8 mouse cellular contexts compared by ENCODE assay signal in the genomic region with DNA sequence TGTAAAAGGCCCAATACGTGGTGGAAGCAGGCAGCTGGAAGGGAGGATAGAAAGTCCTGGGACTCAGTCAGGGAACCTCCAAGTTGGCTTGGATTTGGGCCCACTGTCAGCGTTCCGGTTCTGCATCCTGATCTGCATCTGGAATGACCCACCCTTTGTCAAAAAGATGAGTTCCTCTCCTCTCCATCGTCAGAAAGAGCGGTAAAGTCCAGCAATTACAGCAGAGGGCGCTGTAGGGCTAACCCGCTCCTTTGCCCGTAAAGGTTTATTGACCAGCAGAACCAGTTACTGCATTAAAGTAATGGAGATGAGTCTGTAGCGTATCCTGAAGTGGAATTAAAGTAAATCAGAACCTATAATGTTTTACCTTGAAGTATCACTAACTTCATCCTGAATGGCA. TPM values are rescaled to one million over a fixed set of nuclear protein-coding genes. Genes with fewer than 3 reads are reported as not detected.
DNase-seq lines count a peak whose midpoint lies in the region; ATAC-seq and TF ChIP-seq lines count a peak whose summit lies in the region.

No protein-coding gene starts in this region.

- no peaks in the 10 kb centered on the region for H3K9me3 ChIP-seq in midbrain, embryonic 10.5 days (replicated peaks)
- no peaks in the 10 kb centered on the region for H3K9me3 ChIP-seq in midbrain, embryonic 15.5 days
- no peaks in the 10 kb centered on the region for H3K9me3 ChIP-seq in liver, embryonic 14.5 days (ENCODE audit: control insufficient read depth, low read length)

- WGBS in midbrain, embryonic 10.5 days, result 13% methylated on average over 9 of the region's 9 CpGs
- whole genome bisulfite sequencing in midbrain, embryonic 15.5 days, result 11% methylated on average over 9 of the region's 9 CpGs
- WGBS in liver, embryonic 14.5 days (ENCODE audit: insufficient replicate concordance), result 8% methylated on average over 9 of the region's 9 CpGs

- H3K27ac ChIP-seq in midbrain, embryonic 10.5 days (replicated peaks), result no peak overlapping the region
- no peak overlapping the region for H3K27ac ChIP-seq in midbrain, embryonic 15.5 days
- no peak overlapping the region for H3K27ac ChIP-seq in liver, embryonic 14.5 days

- no peaks in the 10 kb centered on the region for H3K36me3 ChIP-seq in midbrain, embryonic 10.5 days
- H3K36me3 ChIP-seq in midbrain, embryonic 15.5 days (replicated peaks), result no peaks in the 10 kb centered on the region
- H3K36me3 ChIP-seq in liver, embryonic 14.5 days (replicated peaks; ENCODE audit: control insufficient read depth, insufficient read depth, low read depth), result no peaks in the 10 kb centered on the region

- intact Hi-C loops in gastrocnemius, postnatal 14 days (cut with DNase I; ENCODE audit: low total_unique reads), result no loop called here

- no peaks in the 10 kb centered on the region for H3K4me1 ChIP-seq in midbrain, embryonic 10.5 days
- no peaks in the 10 kb centered on the region for H3K4me1 ChIP-seq in midbrain, embryonic 15.5 days
- no peaks in the 10 kb centered on the region for H3K4me1 ChIP-seq in liver, embryonic 14.5 days (replicated peaks; ENCODE audit: control insufficient read depth in 2 of 2, insufficient read depth in 2 of 2, low read length in 1 of 2)

- H3K4me3 ChIP-seq in midbrain, embryonic 10.5 days, result no peak overlapping the region
- no peak overlapping the region for H3K4me3 ChIP-seq in midbrain, embryonic 15.5 days
- H3K4me3 ChIP-seq in liver, embryonic 14.5 days (ENCODE audit: insufficient read depth in 1 of 2, low read depth in 2 of 2, low read length in 2 of 2), result no peak overlapping the region

- TF ChIP-seq CTCF in brain, embryonic 14.5 days (IDR thresholded peaks at IDR 0.05; ENCODE audit: borderline replicate concordance, extremely low read depth, insufficient read depth, insufficient read length), result peak; percentile 76; the same call in 1 of the 2 replicates
- TF ChIP-seq CTCF in liver, embryonic 14.5 days (IDR thresholded peaks at IDR 0.05; ENCODE audit: low read depth), result peak; percentile 72

- no peak for ATAC-seq in midbrain, embryonic 15.5 days (replicated peaks)
- no peak for ATAC-seq in liver, embryonic 14.5 days (ENCODE audit: insufficient read depth)

- H3K9ac ChIP-seq in midbrain, embryonic 15.5 days, result no peak overlapping the region
- no peak overlapping the region for H3K9ac ChIP-seq in liver, embryonic 14.5 days (replicated peaks)

- peaks cover 4% of the 10 kb centered on the region for H3K27me3 ChIP-seq in midbrain, embryonic 10.5 days (ENCODE audit: low read depth, poor library complexity, severe bottlenecking)
- no peaks in the 10 kb centered on the region for H3K27me3 ChIP-seq in midbrain, embryonic 15.5 days (replicated peaks)
- H3K27me3 ChIP-seq in liver, embryonic 14.5 days (ENCODE audit: control insufficient read depth, insufficient read depth, low read length), result peaks cover 4% of the 10 kb centered on the region

- peak; percentile 29 to 83 for DNase-seq in adrenal gland, adult (ENCODE audit: inconsistent age in 2 of 2, low spot score in 1 of 2)
- DNase-seq in adrenal gland, postnatal 4 days (ENCODE audit: low spot score in 2 of 2), result no peak
- DNase-seq in midbrain, embryonic 10.5 days (ENCODE audit: low spot score), result peak; percentile 63
- DNase-seq in brain, embryonic 14.5 days (ENCODE audit: low read depth), result peak; percentile 50
- peak; percentile 37 for DNase-seq in gastrocnemius, postnatal 14 days
- DNase-seq in liver, embryonic 14.5 days (ENCODE audit: low read depth in 3 of 3, low spot score in 3 of 3), result peak in 1 of 3 experiments; percentile 19
- DNase-seq in spleen, adult 18-20 months, result peak; percentile 16 to 61

- no peak overlapping the region for H3K4me2 ChIP-seq in midbrain, embryonic 15.5 days
- no peak overlapping the region for H3K4me2 ChIP-seq in liver, embryonic 14.5 days (ENCODE audit: low read depth)

- no peak for TF ChIP-seq POLR2A in brain, embryonic 14.5 days (IDR thresholded peaks at IDR 0.05; ENCODE audit: borderline replicate concordance, extremely low read depth, insufficient read depth, insufficient read length, poor library complexity, severe bottlenecking)

- TF ChIP-seq EP300 in liver, embryonic 14.5 days (IDR thresholded peaks at IDR 0.05; ENCODE audit: low read depth), result no peak

RNA-seq across cellular contexts. Expression of a gene that starts 7.5 kb away (rescaled TPM):
- total RNA-seq in adrenal gland, postnatal 4 days (2021), result 100 to 1,000 TPM; 458 to 497 TPM
- polyA plus RNA-seq in midbrain, embryonic 10.5 days (2016; fragmentation: Nextera tagmentation; extraction: Ambion mirVana), result 1,028 and 1,324 TPM in 2 replicates
- polyA plus RNA-seq in midbrain, embryonic 15.5 days (2015; fragmentation: Nextera tagmentation; extraction: Ambion mirVana), result 375 and 382 TPM in 2 replicates
- polyA plus RNA-seq in brain, embryonic 14.5 days (2012; rRNA removed), result 459 and 569 TPM in 2 replicates
- total RNA-seq in gastrocnemius, postnatal 14 days (2021), result 100 to 1,000 TPM; 136 to 145 TPM
- 294 and 703 TPM in 2 replicates for polyA plus RNA-seq in liver, embryonic 14.5 days (2012; rRNA removed)
- polyA plus RNA-seq in liver, embryonic 14.5 days (2014; fragmentation: Nextera tagmentation; extraction: Ambion mirVana), result 654 and 676 TPM in 2 replicates

RNA-seq across cellular contexts. Expression of a gene that starts 23.3 kb away (rescaled TPM):
- 1 to 10 TPM; 2.7 to 2.9 TPM for total RNA-seq in adrenal gland, postnatal 4 days (2021)
- polyA plus RNA-seq in midbrain, embryonic 10.5 days (2016; fragmentation: Nextera tagmentation; extraction: Ambion mirVana), result 6.5 and 8.8 TPM in 2 replicates
- 3.8 and 5.0 TPM in 2 replicates for polyA plus RNA-seq in midbrain, embryonic 15.5 days (2015; fragmentation: Nextera tagmentation; extraction: Ambion mirVana)
- 2.6 and 3.8 TPM in 2 replicates for polyA plus RNA-seq in brain, embryonic 14.5 days (2012; rRNA removed)
- 1 to 10 TPM; 1.9 to 5.6 TPM for total RNA-seq in gastrocnemius, postnatal 14 days (2021)
- polyA plus RNA-seq in liver, embryonic 14.5 days (2012; rRNA removed), result 0.05 and 0.12 TPM in 2 replicates
- 0.27 TPM in 1 of 2 replicates, not detected in the other for polyA plus RNA-seq in liver, embryonic 14.5 days (2014; fragmentation: Nextera tagmentation; extraction: Ambion mirVana)

RNA-seq across cellular contexts. Expression of a gene that starts 32.9 kb away (rescaled TPM):
- under 1 TPM; 0.93 to 0.95 TPM for total RNA-seq in adrenal gland, postnatal 4 days (2021)
- polyA plus RNA-seq in midbrain, embryonic 10.5 days (2016; fragmentation: Nextera tagmentation; extraction: Ambion mirVana), result 2.0 and 3.3 TPM in 2 replicates
- polyA plus RNA-seq in midbrain, embryonic 15.5 days (2015; fragmentation: Nextera tagmentation; extraction: Ambion mirVana), result 1.1 and 3.2 TPM in 2 replicates
- polyA plus RNA-seq in brain, embryonic 14.5 days (2012; rRNA removed), result 3.3 and 12.1 TPM in 2 replicates
- not detected for total RNA-seq in gastrocnemius, postnatal 14 days (2021)
- not detected in 2 replicates for polyA plus RNA-seq in liver, embryonic 14.5 days (2012; rRNA removed)
- polyA plus RNA-seq in liver, embryonic 14.5 days (2014; fragmentation: Nextera tagmentation; extraction: Ambion mirVana), result not detected in 2 replicates

Comparison
In these comparisons a context has a peak if more than half of its experiments do, and no peak if none do; other contexts are left out.
1. DNase-seq: peak in adrenal gland, adult (2 of 2), midbrain, embryonic 10.5 days (single experiment), brain, embryonic 14.5 days (single experiment), gastrocnemius, postnatal 14 days (single experiment) and spleen, adult 18-20 months (2 of 2); none in adrenal gland, postnatal 4 days (0 of 2).